Mouse (Mus musculus) hindbrain, embryonic 12.5 days (tissue): ENCODE measurements around the gene Ppef1. TPM values are rescaled to one million over a fixed set of nuclear protein-coding genes. Genes with fewer than 3 reads are reported as not detected.

Experiments used
- ATAC-seq: fragments of 200-750 bp; cut with Nextera tagmentation; 2 replicates; pipeline ENCODE4 v1.8.0; 2017; ENCODE audit warnings: moderate TSS enrichment; ENCODE audit not compliant: low FRiP score
- H3K27ac ChIP-seq: fragments of 300-500 bp; sonication (generic); 2 replicates; pipeline ENCODE4 v1.5.1; 2016; ENCODE audit warnings: mild to moderate bottlenecking
- H3K27me3 ChIP-seq: fragments of 300-500 bp; sonication (generic); 2 replicates; pipeline ENCODE4 v1.6.1; 2016; ENCODE audit warnings: mild to moderate bottlenecking
- H3K36me3 ChIP-seq: fragments of 300-500 bp; sonication (generic); 2 replicates; pipeline ENCODE4 v1.6.1; 2016; ENCODE audit warnings: mild to moderate bottlenecking
- H3K4me1 ChIP-seq: fragments of 300-500 bp; sonication (generic); 2 replicates; pipeline ENCODE4 v1.6.1; 2016
- H3K4me2 ChIP-seq: fragments of 300-500 bp; sonication (generic); replicated peaks from 2 replicates; pipeline ENCODE4 v1.6.1; 2016; ENCODE audit warnings: mild to moderate bottlenecking
- H3K4me3 ChIP-seq: fragments of 300-500 bp; sonication (generic); 2 replicates; pipeline ENCODE4 v1.5.1; 2016; ENCODE audit warnings: mild to moderate bottlenecking
- H3K9ac ChIP-seq: fragments of 300-500 bp; sonication (generic); 2 replicates; pipeline ENCODE4 v1.6.1; 2016; ENCODE audit warnings: mild to moderate bottlenecking, moderate library complexity
- H3K9me3 ChIP-seq: fragments of 300-500 bp; sonication (generic); replicated peaks from 2 replicates; pipeline ENCODE4 v1.6.1; 2016; ENCODE audit warnings: mild to moderate bottlenecking
- WGBS: fragments of 180-500 bp; shearing (Covaris S2); methylation state at CpG from one replicate; pipeline ENCODE4 v1.1.7; 2016; 5-methylcytosine and 5-hydroxymethylcytosine counted together
- polyA plus RNA-seq: library from polyadenylated mRNA; unstranded; fragments of >200 nt; fragmentation: Nextera tagmentation; extraction: Ambion mirVana; gene quantifications from 2 replicates; pipeline ENCODE4 v1.2.1, GENCODE M21; 2016

The Ppef1 gene
- polyA plus RNA-seq, 1 experiment from 2014 or later: 0.49 TPM

GRCm38 (mm10) chrX:160588523-160588922, 147.0 kb downstream of the Ppef1 start:
- no peaks in the 10 kb centered on the region for H3K4me1 ChIP-seq
- whole genome bisulfite sequencing: 97% methylated on average over 4 of the region's 4 CpGs
- H3K27ac ChIP-seq: no peak overlapping the region
- no peaks in the 10 kb centered on the region for H3K9me3 ChIP-seq
- no peak for ATAC-seq
- no peak overlapping the region for H3K9ac ChIP-seq
- H3K4me2 ChIP-seq: no peak overlapping the region
- peaks cover 34% of the 10 kb centered on the region for H3K27me3 ChIP-seq
- H3K36me3 ChIP-seq: no peaks in the 10 kb centered on the region; the same call in 1 of the 2 replicates
- no peak overlapping the region for H3K4me3 ChIP-seq

GRCm38 (mm10) chrX:160585110-160585509, 150.5 kb downstream of the Ppef1 start:
- H3K4me2 ChIP-seq: no peak overlapping the region
- no peak for ATAC-seq
- H3K27me3 ChIP-seq: peaks cover 21% of the 10 kb centered on the region
- H3K4me3 ChIP-seq: no peak overlapping the region
- no peaks in the 10 kb centered on the region for H3K4me1 ChIP-seq
- no peak overlapping the region for H3K9ac ChIP-seq
- H3K36me3 ChIP-seq: no peaks in the 10 kb centered on the region; the same call in 1 of the 2 replicates
- WGBS: 75% methylated on average over 1 of the region's 1 CpGs
- no peak overlapping the region for H3K27ac ChIP-seq
- H3K9me3 ChIP-seq: no peaks in the 10 kb centered on the region

DNA sequence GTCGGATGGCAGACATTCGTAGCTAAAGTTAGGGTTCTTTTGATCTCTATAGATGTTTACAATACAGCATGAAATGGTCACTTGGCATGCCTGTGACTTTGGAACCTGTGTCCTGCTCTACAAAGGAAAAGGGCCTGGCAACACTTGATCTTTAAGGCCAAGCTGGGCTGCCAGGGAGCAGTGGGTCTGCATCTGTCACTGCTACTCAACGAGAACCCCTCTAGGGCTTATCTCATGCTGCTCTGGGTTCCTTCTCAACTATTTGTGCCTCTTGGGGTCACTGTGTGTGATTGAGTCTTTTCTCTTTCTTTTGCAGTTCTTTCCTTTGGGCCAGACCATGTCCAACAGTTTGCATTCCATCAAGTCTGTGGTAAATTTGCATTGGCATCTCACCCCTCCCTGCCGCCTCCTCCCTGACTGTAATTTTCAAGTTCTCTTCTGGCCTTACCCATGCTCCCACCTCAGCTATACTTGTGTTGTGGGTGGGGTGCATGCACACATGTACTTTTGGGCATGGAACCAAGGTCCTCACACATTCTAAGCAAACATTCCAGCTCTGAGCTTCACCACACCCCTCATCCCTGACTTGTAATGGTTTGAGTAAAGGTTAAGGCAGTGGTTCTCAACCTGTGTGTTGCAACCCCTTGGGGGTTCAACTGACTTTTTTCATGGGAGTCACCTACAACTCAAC, 151.3 kb downstream of the Ppef1 start:
- 94% methylated on average over 4 of the region's 4 CpGs for whole genome bisulfite sequencing
- no peak for ATAC-seq
- no peak overlapping the region for H3K9ac ChIP-seq
- no peak overlapping the region for H3K27ac ChIP-seq
- H3K9me3 ChIP-seq: no peaks in the 10 kb centered on the region
- H3K36me3 ChIP-seq: no peaks in the 10 kb centered on the region; the same call in 1 of the 2 replicates
- H3K4me3 ChIP-seq: no peak overlapping the region
- H3K4me2 ChIP-seq: no peak overlapping the region
- peaks cover 21% of the 10 kb centered on the region for H3K27me3 ChIP-seq
- no peaks in the 10 kb centered on the region for H3K4me1 ChIP-seq

DNA sequence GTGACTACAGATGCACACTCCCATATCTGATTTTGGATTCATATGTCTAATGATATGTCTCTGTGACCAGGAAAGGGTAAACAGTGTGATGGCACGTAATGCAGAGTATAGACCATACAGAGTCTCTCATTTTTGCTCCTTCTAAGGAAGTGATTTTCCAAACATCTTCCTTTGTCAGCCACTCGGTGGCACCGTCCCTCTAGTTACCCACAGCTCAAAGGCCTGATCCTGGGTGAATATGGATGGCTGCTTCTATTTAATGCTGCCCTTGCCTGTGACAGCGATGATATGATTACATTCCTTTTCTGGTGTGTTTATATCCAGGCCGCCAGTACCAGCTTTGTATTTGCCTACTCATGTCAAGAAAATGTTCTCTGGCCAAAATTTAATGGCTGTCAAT, 152.0 kb downstream of the Ppef1 start:
- H3K9ac ChIP-seq: no peak overlapping the region
- H3K4me2 ChIP-seq: no peak overlapping the region
- no peaks in the 10 kb centered on the region for H3K9me3 ChIP-seq
- H3K27ac ChIP-seq: no peak overlapping the region
- ATAC-seq: peak; percentile 50; the same call in 1 of the 2 replicates
- no peaks in the 10 kb centered on the region for H3K36me3 ChIP-seq
- H3K27me3 ChIP-seq: peaks cover 24% of the 10 kb centered on the region
- no peaks in the 10 kb centered on the region for H3K4me1 ChIP-seq
- WGBS: 71% methylated on average over 5 of the region's 5 CpGs
- no peak overlapping the region for H3K4me3 ChIP-seq

Other genes starting within 250 kb of the Ppef1 start
- 20.0 and 20.3 TPM in 2 replicates for gene Phka2, start 233.6 kb downstream of the Ppef1 start, polyA plus RNA-seq
- 0.09 and 0.10 TPM in 2 replicates for gene Rs1, start 32.2 kb upstream of the Ppef1 start, polyA plus RNA-seq
- gene Gja6, start 171.3 kb upstream of the Ppef1 start, polyA plus RNA-seq: 0.17 and 0.36 TPM in 2 replicates